Mouse (Mus musculus): ENCODE data around the gene Smurf1. TPM values are rescaled to one million over a fixed set of nuclear protein-coding genes. Genes with fewer than 3 reads are reported as not detected.

Gene Smurf1
- total and polyA plus RNA-seq, 2 experiments from 2014 or later = 21.6 to 55.5 TPM

GRCm38 (mm10) chr5:144979110-144979509, 13.5 kb upstream of the Smurf1 start:
- Histone ChIP-seq H3K9me3 (ENCODE audit: low read length) (no peaks in the 10 kb centered on the region), H3K27ac (ENCODE audit: low read depth, low read length) (no peak overlapping the region), H3K4me3 (ENCODE audit: low read depth, low read length) (no peak overlapping the region), H3K4me2 (ENCODE audit: low read depth) (no peak overlapping the region), H3K9ac (no peak overlapping the region), H3K27me3 (ENCODE audit: insufficient read depth, low read length) (no peaks in the 10 kb centered on the region), H3K36me3 (ENCODE audit: insufficient read depth) (no peaks in the 10 kb centered on the region), H3K4me1 (ENCODE audit: insufficient read depth) (no peaks in the 10 kb centered on the region)
- WGBS = 83% methylated on average over 6 of the region's 6 CpGs
- ATAC-seq (no peak), DNase-seq (no peak)
- no peak for TF ChIP-seq CTCF (IDR thresholded peaks at IDR 0.05; ENCODE audit: low read depth)

- no peak for ATAC-seq
- H3K36me3 ChIP-seq (ENCODE audit: insufficient read depth) = no peaks in the 10 kb centered on the region
- H3K27me3 ChIP-seq (ENCODE audit: insufficient read depth, low read length) = no peaks in the 10 kb centered on the region
- H3K9me3 ChIP-seq (ENCODE audit: low read length) = no peaks in the 10 kb centered on the region
- H3K27ac ChIP-seq (ENCODE audit: low read depth, low read length) = no peak overlapping the region
- H3K9ac ChIP-seq = no peak overlapping the region
- TF ChIP-seq CTCF (IDR thresholded peaks at IDR 0.05; ENCODE audit: low read depth) = no peak
- 66% methylated on average over 10 of the region's 10 CpGs for WGBS
- no peaks in the 10 kb centered on the region for H3K4me1 ChIP-seq (ENCODE audit: insufficient read depth)
- no peak overlapping the region for H3K4me3 ChIP-seq (ENCODE audit: low read depth, low read length)
- H3K4me2 ChIP-seq (ENCODE audit: low read depth) = no peak overlapping the region
- no peak for DNase-seq
Measured at GRCm38 (mm10) chr5:144978533-144979107, 13.0 kb upstream of the Smurf1 start.

- DNase-seq (no peak), ATAC-seq (no peak)
- no peaks in the 10 kb centered on the region for H3K27me3 ChIP-seq (ENCODE audit: insufficient read depth, low read length)
- H3K9ac ChIP-seq = no peak overlapping the region
- 89% methylated on average over 3 of the region's 3 CpGs for WGBS
- H3K4me3 ChIP-seq (ENCODE audit: low read depth, low read length) = no peak overlapping the region
- no peak overlapping the region for H3K27ac ChIP-seq (ENCODE audit: low read depth, low read length)
- H3K4me1 ChIP-seq (ENCODE audit: insufficient read depth) = no peaks in the 10 kb centered on the region
- H3K36me3 ChIP-seq (ENCODE audit: insufficient read depth) = no peaks in the 10 kb centered on the region
- no peak overlapping the region for H3K4me2 ChIP-seq (ENCODE audit: low read depth)
- TF ChIP-seq CTCF (IDR thresholded peaks at IDR 0.05; ENCODE audit: low read depth) = peak; percentile 32
- no peaks in the 10 kb centered on the region for H3K9me3 ChIP-seq (ENCODE audit: low read length)
Measured at GRCm38 (mm10) chr5:144971266-144971665, 5.6 kb upstream of the Smurf1 start.

- H3K4me2 ChIP-seq (ENCODE audit: low read depth) = peak overlapping the region; percentile 73
- TF ChIP-seq CTCF (IDR thresholded peaks at IDR 0.05; ENCODE audit: low read depth) = no peak
- no peaks in the 10 kb centered on the region for H3K27me3 ChIP-seq (ENCODE audit: insufficient read depth, low read length)
- ATAC-seq (peak; percentile 69), DNase-seq (peak; percentile 81)
- H3K36me3 ChIP-seq (ENCODE audit: insufficient read depth) = no peaks in the 10 kb centered on the region
- peak overlapping the region; percentile 91 for H3K9ac ChIP-seq
- H3K27ac ChIP-seq (ENCODE audit: low read depth, low read length) = peak overlapping the region; percentile 89
- WGBS = under 1% methylated on average over 25 of the region's 56 CpGs
- peaks cover 11% of the 10 kb centered on the region; the same call in 1 of the 2 replicates for H3K4me1 ChIP-seq (ENCODE audit: insufficient read depth)
- peak overlapping the region; percentile 97 for H3K4me3 ChIP-seq (ENCODE audit: low read depth, low read length)
- H3K9me3 ChIP-seq (ENCODE audit: low read length) = no peaks in the 10 kb centered on the region
Measured at GRCm38 (mm10) chr5:144964872-144965638, 592 bp downstream of the Smurf1 start.

- H3K9ac ChIP-seq = peak overlapping the region; percentile 91; the same call in 1 of the 2 replicates
- peak; percentile 4; the same call in 1 of the 2 replicates for ATAC-seq
- H3K4me3 ChIP-seq (ENCODE audit: low read depth, low read length) = peak overlapping the region; percentile 97
- WGBS = 23% methylated on average over 8 of the region's 8 CpGs
- peak overlapping the region; percentile 73 for H3K4me2 ChIP-seq (ENCODE audit: low read depth)
- no peak for DNase-seq
- H3K36me3 ChIP-seq (ENCODE audit: insufficient read depth) = no peaks in the 10 kb centered on the region
- H3K27ac ChIP-seq (ENCODE audit: low read depth, low read length) = 0 out of 2 replicates have a peak overlapping the region, but pooled peaks have one; percentile 89
- H3K4me1 ChIP-seq (ENCODE audit: insufficient read depth) = peaks cover 11% of the 10 kb centered on the region; the same call in 1 of the 2 replicates
- H3K27me3 ChIP-seq (ENCODE audit: insufficient read depth, low read length) = no peaks in the 10 kb centered on the region
- no peaks in the 10 kb centered on the region for H3K9me3 ChIP-seq (ENCODE audit: low read length)
- no peak for TF ChIP-seq CTCF (IDR thresholded peaks at IDR 0.05; ENCODE audit: low read depth)
Measured at GRCm38 (mm10) chr5:144964465-144964864, 1.2 kb downstream of the Smurf1 start.

GRCm38 (mm10) chr5:144963817-144964261, 1.8 kb downstream of the Smurf1 start:
- peak overlapping the region; percentile 73 for H3K4me2 ChIP-seq (ENCODE audit: low read depth)
- H3K27me3 ChIP-seq (ENCODE audit: insufficient read depth, low read length) = no peaks in the 10 kb centered on the region
- 8% methylated on average over 13 of the region's 13 CpGs for WGBS
- H3K9me3 ChIP-seq (ENCODE audit: low read length) = no peaks in the 10 kb centered on the region
- DNase-seq (peak; percentile 55), ATAC-seq (peak; percentile 7; the same call in 1 of the 2 replicates)
- H3K4me1 ChIP-seq (ENCODE audit: insufficient read depth) = peaks cover 11% of the 10 kb centered on the region; the same call in 1 of the 2 replicates
- no peak overlapping the region; the same call in 1 of the 2 replicates for H3K9ac ChIP-seq
- H3K27ac ChIP-seq (ENCODE audit: low read depth, low read length) = peak overlapping the region; percentile 36; the same call in 1 of the 2 replicates
- H3K4me3 ChIP-seq (ENCODE audit: low read depth, low read length) = peak overlapping the region; percentile 20
- no peak for TF ChIP-seq CTCF (IDR thresholded peaks at IDR 0.05; ENCODE audit: low read depth)
- H3K36me3 ChIP-seq (ENCODE audit: insufficient read depth) = no peaks in the 10 kb centered on the region

GRCm38 (mm10) chr5:144963401-144963800, 2.2 kb downstream of the Smurf1 start:
- Histone ChIP-seq H3K36me3 (ENCODE audit: insufficient read depth) (no peaks in the 10 kb centered on the region), H3K9me3 (ENCODE audit: low read length) (no peaks in the 10 kb centered on the region), H3K4me2 (ENCODE audit: low read depth) (peak overlapping the region; percentile 73), H3K4me3 (ENCODE audit: low read depth, low read length) (peak overlapping the region; percentile 20), H3K4me1 (ENCODE audit: insufficient read depth) (peaks cover 11% of the 10 kb centered on the region; the same call in 1 of the 2 replicates), H3K9ac (peak overlapping the region; percentile 0; the same call in 1 of the 2 replicates), H3K27me3 (ENCODE audit: insufficient read depth, low read length) (no peaks in the 10 kb centered on the region), H3K27ac (ENCODE audit: low read depth, low read length) (0 out of 2 replicates have a peak overlapping the region, but pooled peaks have one; percentile 36)
- ATAC-seq (no peak), DNase-seq (peak; percentile 13)
- 31% methylated on average over 3 of the region's 3 CpGs for WGBS
- no peak for TF ChIP-seq CTCF (IDR thresholded peaks at IDR 0.05; ENCODE audit: low read depth)

All from forebrain, postnatal 0 days (tissue).